Mouse (Mus musculus) hindbrain, postnatal 0 days (tissue): ENCODE measurements around the gene Rbbp9. TPM values are rescaled to one million over a fixed set of nuclear protein-coding genes. Genes with fewer than 3 reads are reported as not detected.

ENCODE experiments used
- ATAC-seq: fragments of 200-750 bp; cut with Nextera tagmentation; 2 replicates; pipeline ENCODE4 v1.8.0; 2017; ENCODE audit warnings: mild to moderate bottlenecking, moderate TSS enrichment, moderate library complexity
- DNase-seq: peaks from one replicate; pipeline ENCODE4 v3.0.0-alpha.2; 2015; ENCODE audit warnings: low spot score
- H3K27ac ChIP-seq: fragments of 300-500 bp; sonication (generic); 2 replicates; pipeline ENCODE4 v1.5.1; 2014; ENCODE audit warnings: mild to moderate bottlenecking
- H3K27me3 ChIP-seq: fragments of 300-500 bp; sonication (generic); 2 replicates; pipeline ENCODE4 v1.6.1; 2014; ENCODE audit warnings: low read length, mixed read lengths; ENCODE audit not compliant: insufficient read depth
- H3K36me3 ChIP-seq: fragments of 300-500 bp; sonication (generic); 2 replicates; pipeline ENCODE4 v1.6.1; 2014; ENCODE audit warnings: low read length, mixed read lengths; ENCODE audit not compliant: insufficient read depth
- H3K4me1 ChIP-seq: fragments of 300-500 bp; sonication (generic); 2 replicates; pipeline ENCODE4 v1.6.1; 2014; ENCODE audit warnings: antibody characterized with exemption, low read length, mixed read lengths; ENCODE audit not compliant: insufficient read depth
- H3K4me2 ChIP-seq: fragments of 300-500 bp; sonication (generic); 2 replicates; pipeline ENCODE4 v1.6.1; 2014; ENCODE audit warnings: low read depth, mild to moderate bottlenecking, low read length, moderate library complexity, mixed read lengths
- H3K4me3 ChIP-seq: fragments of 300-500 bp; sonication (generic); 2 replicates; pipeline ENCODE4 v1.5.1; 2014; ENCODE audit warnings: low read length
- H3K9ac ChIP-seq: fragments of 300-500 bp; sonication (generic); replicated peaks from 2 replicates; pipeline ENCODE4 v1.6.1; 2014; ENCODE audit warnings: mild to moderate bottlenecking, low read length, moderate library complexity, mixed read lengths
- H3K9me3 ChIP-seq: fragments of 300-500 bp; sonication (generic); 2 replicates; pipeline ENCODE4 v1.6.1; 2016; ENCODE audit warnings: low read length, mixed read lengths
- CTCF ChIP-seq: IDR thresholded peaks from 2 replicates; pipeline ENCODE4 v1.5.1; 2016; ENCODE audit warnings: antibody characterized with exemption, control low read depth, low read depth
- whole genome bisulfite sequencing: fragments of 180-500 bp; shearing (Covaris S2); extraction: QIAGEN DNeasy Blood & Tissue Kit; methylation state at CpG from one replicate; pipeline ENCODE4 v1.1.7; 2014; 5-methylcytosine and 5-hydroxymethylcytosine counted together
- polyA plus RNA-seq: library from polyadenylated mRNA; unstranded; fragments of >200 nt; fragmentation: Nextera tagmentation; extraction: Ambion mirVana; gene quantifications from 2 replicates; pipeline ENCODE4 v1.2.1, GENCODE M21; 2015
- total RNA-seq: library from RNA; depleted of rRNA; stranded (reverse); fragments of >200 nt; gene quantifications from 2 replicates; pipeline ENCODE4 v1.2.3, GENCODE M21; 2014

The Rbbp9 gene
- total and polyA plus RNA-seq, 2 experiments from 2014 or later = 16.7 to 35.2 TPM

- WGBS = under 1% methylated on average over 44 of the region's 44 CpGs
- Histone ChIP-seq H3K27ac (peak within 1 kb of the TSS; percentile 90), H3K4me2 (peak within 1 kb of the TSS; percentile 81), H3K4me3 (peak within 1 kb of the TSS; percentile 83), H3K27me3 (no peaks in the 10 kb centered on the region), H3K36me3 (no peaks in the 10 kb centered on the region), H3K9ac (peak within 1 kb of the TSS; percentile 58), H3K4me1 (peaks cover 6% of the 10 kb centered on the region), H3K9me3 (no peaks in the 10 kb centered on the region)
- DNase-seq = peak; percentile 98
- TF ChIP-seq CTCF = no peak; the same call in 1 of the 2 replicates
- peak; percentile 98 for ATAC-seq
Measured at GRCm38 (mm10) chr2:144555820-144556552, 5.3 kb upstream of the Rbbp9 start, which contains the start of gene Sec23b. Gene Sec23b (plus strand): TSS chr2:144556229.

GRCm38 (mm10) chr2:144555286-144555819, 4.7 kb upstream of the Rbbp9 start:
- ATAC-seq (no peak), DNase-seq (peak; percentile 5)
- Histone ChIP-seq H3K9ac (peak overlapping the region; percentile 58), H3K4me1 (peaks cover 6% of the 10 kb centered on the region), H3K9me3 (no peaks in the 10 kb centered on the region), H3K27me3 (no peaks in the 10 kb centered on the region), H3K4me2 (peak overlapping the region; percentile 81), H3K27ac (peak overlapping the region; percentile 90), H3K4me3 (peak overlapping the region; percentile 83), H3K36me3 (no peaks in the 10 kb centered on the region)
- WGBS = 2% methylated on average over 14 of the region's 14 CpGs
- no peak for TF ChIP-seq CTCF

GRCm38 (mm10) chr2:144553905-144554304, 3.2 kb upstream of the Rbbp9 start:
- H3K4me1 ChIP-seq = peaks cover 6% of the 10 kb centered on the region
- DNase-seq (no peak), ATAC-seq (no peak)
- no peak overlapping the region for H3K4me3 ChIP-seq
- H3K36me3 ChIP-seq = no peaks in the 10 kb centered on the region
- H3K27me3 ChIP-seq = no peaks in the 10 kb centered on the region
- no peak overlapping the region for H3K4me2 ChIP-seq
- H3K27ac ChIP-seq = no peak overlapping the region
- TF ChIP-seq CTCF = no peak
- H3K9me3 ChIP-seq = no peaks in the 10 kb centered on the region
- no peak overlapping the region for H3K9ac ChIP-seq
- 94% methylated on average over 3 of the region's 3 CpGs for WGBS

- peaks cover 28% of the 10 kb centered on the region for H3K36me3 ChIP-seq
- no peak overlapping the region for H3K27ac ChIP-seq
- WGBS = 87% methylated on average over 4 of the region's 4 CpGs
- TF ChIP-seq CTCF = no peak
- no peak overlapping the region for H3K4me2 ChIP-seq
- H3K9ac ChIP-seq = no peak overlapping the region
- no peaks in the 10 kb centered on the region for H3K4me1 ChIP-seq
- DNase-seq (no peak), ATAC-seq (no peak)
- no peaks in the 10 kb centered on the region for H3K27me3 ChIP-seq
- H3K4me3 ChIP-seq = no peak overlapping the region
- H3K9me3 ChIP-seq = no peaks in the 10 kb centered on the region
Measured at GRCm38 (mm10) chr2:144547559-144547958, 3.1 kb downstream of the Rbbp9 start.

- no peak for TF ChIP-seq CTCF
- Histone ChIP-seq H3K4me2 (no peak overlapping the region), H3K36me3 (peaks cover 28% of the 10 kb centered on the region), H3K4me3 (no peak overlapping the region), H3K27me3 (no peaks in the 10 kb centered on the region), H3K9me3 (no peaks in the 10 kb centered on the region), H3K9ac (no peak overlapping the region), H3K4me1 (no peaks in the 10 kb centered on the region), H3K27ac (no peak overlapping the region)
- DNase-seq (no peak), ATAC-seq (no peak)
- WGBS = 58% methylated on average over 1 of the region's 1 CpGs
Measured at GRCm38 (mm10) chr2:144545481-144545880, 5.2 kb downstream of the Rbbp9 start.

GRCm38 (mm10) chr2:144545061-144545460, 5.6 kb downstream of the Rbbp9 start:
- peaks cover 31% of the 10 kb centered on the region for H3K36me3 ChIP-seq
- DNase-seq (no peak), ATAC-seq (no peak)
- no peaks in the 10 kb centered on the region for H3K9me3 ChIP-seq
- H3K27ac ChIP-seq = no peak overlapping the region
- no peak overlapping the region for H3K4me2 ChIP-seq
- no peak for TF ChIP-seq CTCF
- no peak overlapping the region for H3K9ac ChIP-seq
- no peak overlapping the region for H3K4me3 ChIP-seq
- no peaks in the 10 kb centered on the region for H3K4me1 ChIP-seq
- H3K27me3 ChIP-seq = no peaks in the 10 kb centered on the region
- WGBS = 98% methylated on average over 2 of the region's 2 CpGs

- TF ChIP-seq CTCF = no peak
- ATAC-seq (no peak), DNase-seq (no peak)
- H3K9me3 ChIP-seq = no peaks in the 10 kb centered on the region
- peaks cover 35% of the 10 kb centered on the region for H3K36me3 ChIP-seq
- no peaks in the 10 kb centered on the region for H3K27me3 ChIP-seq
- H3K27ac ChIP-seq = no peak overlapping the region
- H3K4me2 ChIP-seq = no peak overlapping the region
- H3K4me3 ChIP-seq = no peak overlapping the region
- H3K9ac ChIP-seq = no peak overlapping the region
- 80% methylated on average over 6 of the region's 6 CpGs for WGBS
- no peaks in the 10 kb centered on the region for H3K4me1 ChIP-seq
Measured at GRCm38 (mm10) chr2:144544630-144545029, 6.0 kb downstream of the Rbbp9 start.
